Mouse (Mus musculus): ENCODE results near the gene Cfap157. TPM values are rescaled to one million over a fixed set of nuclear protein-coding genes. Genes with fewer than 3 reads are reported as not detected.

The Cfap157 gene
- total RNA-seq (2015) (not detected in 2 replicates), total RNA-seq (2017) (not detected in 2 replicates)

DNA sequence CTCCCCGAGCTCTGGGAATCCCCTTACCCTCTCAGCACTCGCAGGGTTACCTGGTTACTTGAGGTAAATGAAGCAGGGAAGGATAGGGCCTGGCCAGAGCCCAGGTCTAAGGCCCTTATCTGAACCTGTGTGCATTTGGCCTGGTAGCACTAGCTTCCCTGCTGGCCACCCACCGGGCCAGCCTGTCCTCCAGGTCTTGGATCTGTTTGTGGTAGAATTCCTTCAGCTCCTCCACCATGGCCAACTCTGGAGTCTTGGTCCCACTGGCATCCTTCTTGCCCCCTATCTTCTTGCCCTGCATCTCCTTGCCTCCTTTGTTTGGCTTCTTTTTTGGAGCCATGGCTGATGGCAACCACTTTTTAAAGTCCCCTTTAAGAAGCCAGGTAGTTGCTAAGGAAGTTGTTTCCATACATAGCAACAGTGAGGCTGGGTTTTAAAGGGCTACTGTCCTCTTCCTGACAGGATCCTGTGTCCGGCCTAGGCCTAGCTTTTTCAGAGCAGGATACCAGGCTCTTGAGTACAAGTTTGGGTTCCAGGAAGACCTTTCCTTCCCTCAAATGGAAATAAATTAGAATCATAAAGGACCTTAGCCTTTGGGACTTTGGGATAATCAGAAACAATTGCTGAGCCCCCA lies at the start of gene Cfap157:
Gene Cfap157 (minus strand): TSS at position 381 of the 634 bp plus-strand sequence.
- no peak for ATAC-seq (replicated peaks; ENCODE audit: poor library complexity)

DNA sequence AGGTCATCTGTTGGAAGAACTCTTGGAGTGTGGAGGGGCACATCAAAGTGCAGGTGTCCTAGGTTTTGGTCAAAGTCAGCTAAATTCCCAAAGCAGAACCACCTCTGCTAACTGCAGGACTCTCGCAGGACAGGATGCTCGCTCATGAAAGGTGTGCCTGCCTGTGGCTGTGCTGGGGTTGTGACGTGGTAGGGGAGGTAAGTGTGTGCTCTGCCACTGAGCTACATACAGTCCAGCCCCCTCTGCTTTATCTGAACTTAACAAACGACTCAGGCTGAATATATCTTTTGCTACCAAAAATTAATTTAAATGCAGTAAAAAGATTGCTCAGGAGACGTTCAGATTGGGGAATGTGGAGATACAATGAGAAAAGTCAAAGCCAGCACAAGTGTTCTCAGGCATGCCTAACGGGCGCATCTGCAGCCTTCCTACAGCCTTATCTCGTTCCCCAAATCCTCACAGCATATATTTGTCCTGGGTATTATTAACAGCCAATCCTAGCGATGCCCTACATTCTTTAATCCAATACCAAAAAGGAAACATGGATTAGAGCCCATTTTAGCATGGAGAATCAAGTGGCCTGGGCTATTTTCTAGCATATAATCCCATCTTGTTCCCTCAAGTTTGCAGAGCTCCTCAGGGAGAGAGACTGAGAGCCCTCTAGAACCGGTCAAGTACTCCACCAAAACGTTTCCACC lies 44.9 kb upstream of the Cfap157 start:
- peak; percentile 83 for ATAC-seq (replicated peaks; ENCODE audit: poor library complexity)

DNA sequence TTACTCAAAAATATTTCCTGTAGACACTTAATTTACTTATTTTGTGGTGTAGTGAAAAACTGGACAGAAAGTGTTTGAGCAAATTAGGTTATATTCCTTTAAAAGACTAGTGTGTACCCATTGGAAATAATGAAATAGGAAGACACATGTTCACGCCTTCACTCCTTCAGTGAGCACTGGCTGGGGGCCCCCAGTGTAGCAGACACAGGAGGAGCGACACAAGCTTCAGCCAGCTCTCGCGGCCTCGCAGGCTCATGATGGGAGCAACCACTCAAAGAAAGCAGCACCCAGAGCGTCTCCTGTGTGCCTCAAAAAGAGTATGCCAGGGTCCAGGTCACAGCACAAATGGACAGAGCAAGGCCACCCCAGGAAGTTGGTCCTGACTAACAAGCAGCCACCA lies 41.6 kb upstream of the Cfap157 start:
- ATAC-seq (replicated peaks; ENCODE audit: poor library complexity), result no peak

DNA sequence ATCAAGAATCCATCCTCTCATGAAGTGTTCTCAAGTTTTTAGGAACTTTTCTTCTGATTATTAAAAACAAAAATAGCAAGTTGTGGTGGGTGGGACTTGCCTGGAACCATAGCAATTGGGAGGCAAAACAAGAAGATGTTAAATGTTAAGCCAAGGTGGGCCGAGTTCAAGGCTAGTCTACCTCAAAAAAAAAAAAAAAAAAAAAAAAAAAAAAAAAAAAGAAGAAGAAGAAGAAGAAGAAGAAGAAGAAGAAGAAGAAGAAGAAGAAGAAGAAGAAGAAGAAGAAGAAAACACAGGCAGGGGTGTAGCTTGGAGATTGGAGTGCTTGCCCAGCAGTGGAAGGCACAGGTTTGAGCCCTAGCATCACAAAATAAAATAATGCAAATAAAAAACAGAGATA lies 40.5 kb upstream of the Cfap157 start:
- no peak for ATAC-seq (replicated peaks; ENCODE audit: poor library complexity)

DNA sequence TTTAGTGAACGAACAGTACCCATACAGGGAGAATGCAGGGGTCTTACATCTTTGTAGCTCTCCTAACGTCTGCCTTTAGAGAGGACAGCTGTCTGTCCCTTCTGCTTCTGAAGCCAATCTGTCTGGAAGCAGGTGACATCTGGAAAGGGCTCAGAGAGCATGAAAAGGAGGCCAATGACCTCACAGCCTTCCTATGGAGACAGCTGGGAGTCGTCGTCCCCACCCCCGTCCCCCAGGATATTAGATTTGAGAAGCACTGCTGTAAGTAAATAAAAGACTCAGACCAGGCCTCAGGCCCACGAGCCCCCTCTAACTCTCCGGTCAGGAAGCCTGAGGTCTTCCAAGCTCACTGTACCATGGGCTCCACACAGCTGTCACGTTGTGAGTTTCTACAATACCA lies 40.0 kb upstream of the Cfap157 start:
- ATAC-seq (replicated peaks; ENCODE audit: poor library complexity), result no peak

DNA sequence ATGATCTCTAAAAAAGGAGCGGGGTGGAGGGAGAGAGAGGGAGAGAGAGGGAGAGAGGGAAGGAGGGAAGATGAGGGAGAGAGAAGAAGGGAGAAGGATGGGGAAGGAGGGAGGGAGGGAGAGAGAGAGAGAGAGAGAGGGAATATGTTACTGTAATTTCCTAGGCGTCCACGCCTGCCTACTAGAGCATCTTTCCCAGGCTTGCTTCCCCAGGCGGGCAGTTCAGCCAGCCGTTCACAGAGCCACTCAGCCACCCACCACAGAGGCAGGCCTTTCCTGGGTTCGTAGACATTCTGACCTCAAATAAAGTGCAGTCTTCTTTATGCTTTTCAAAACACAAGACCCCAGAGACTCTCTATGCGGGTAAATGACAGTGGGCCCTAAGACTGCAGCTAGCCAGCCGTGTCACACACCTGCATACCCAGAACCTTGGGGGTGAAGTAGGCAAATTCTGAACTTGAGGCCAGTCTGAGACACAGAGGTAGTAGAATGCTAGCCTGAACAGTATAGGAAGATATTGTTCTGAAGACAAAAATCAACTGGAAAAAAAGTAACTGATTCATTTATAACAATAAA lies 39.4 kb upstream of the Cfap157 start:
- ATAC-seq (replicated peaks; ENCODE audit: poor library complexity), result no peak

DNA sequence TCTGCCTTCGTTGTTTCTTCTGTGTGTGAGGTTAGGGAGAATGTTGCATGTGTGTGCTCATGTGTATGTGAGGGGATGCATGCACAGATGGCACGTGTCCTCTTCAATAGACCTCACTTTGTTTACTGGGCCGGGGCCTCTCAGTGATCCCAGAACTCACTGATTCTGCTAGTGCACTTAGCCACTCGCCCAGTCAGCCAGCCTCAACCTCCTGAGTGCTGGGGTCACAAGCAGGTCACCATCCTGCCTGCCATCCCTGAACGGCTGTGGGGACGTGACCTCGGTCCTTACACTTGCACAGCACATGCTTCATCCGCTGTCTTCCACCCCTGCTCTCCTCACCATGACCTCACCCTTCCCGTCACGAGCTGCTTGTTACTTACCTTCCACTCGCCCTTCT lies 38.9 kb upstream of the Cfap157 start:
- ATAC-seq (replicated peaks; ENCODE audit: poor library complexity), result no peak

DNA sequence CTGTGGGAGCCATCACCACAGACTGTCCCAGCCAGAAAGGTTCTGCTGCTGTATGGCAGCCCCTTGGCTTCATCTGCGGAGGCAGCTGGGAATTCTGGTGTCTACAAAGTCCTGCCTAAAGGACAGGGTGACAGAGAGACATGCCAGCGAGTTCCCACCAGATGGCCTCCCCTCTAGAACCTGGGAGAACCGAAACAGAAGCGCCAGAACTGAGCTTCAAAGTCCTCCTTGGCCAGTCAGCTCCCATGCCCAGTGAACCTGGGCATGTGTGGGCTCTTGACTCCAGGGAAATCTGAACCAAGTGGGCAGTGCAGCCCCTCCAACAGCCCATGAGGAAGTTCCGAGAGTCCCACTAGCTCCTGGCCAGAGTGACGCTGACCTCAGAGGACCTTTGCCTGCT lies 38.4 kb upstream of the Cfap157 start:
- ATAC-seq (replicated peaks; ENCODE audit: poor library complexity), result no peak

DNA sequence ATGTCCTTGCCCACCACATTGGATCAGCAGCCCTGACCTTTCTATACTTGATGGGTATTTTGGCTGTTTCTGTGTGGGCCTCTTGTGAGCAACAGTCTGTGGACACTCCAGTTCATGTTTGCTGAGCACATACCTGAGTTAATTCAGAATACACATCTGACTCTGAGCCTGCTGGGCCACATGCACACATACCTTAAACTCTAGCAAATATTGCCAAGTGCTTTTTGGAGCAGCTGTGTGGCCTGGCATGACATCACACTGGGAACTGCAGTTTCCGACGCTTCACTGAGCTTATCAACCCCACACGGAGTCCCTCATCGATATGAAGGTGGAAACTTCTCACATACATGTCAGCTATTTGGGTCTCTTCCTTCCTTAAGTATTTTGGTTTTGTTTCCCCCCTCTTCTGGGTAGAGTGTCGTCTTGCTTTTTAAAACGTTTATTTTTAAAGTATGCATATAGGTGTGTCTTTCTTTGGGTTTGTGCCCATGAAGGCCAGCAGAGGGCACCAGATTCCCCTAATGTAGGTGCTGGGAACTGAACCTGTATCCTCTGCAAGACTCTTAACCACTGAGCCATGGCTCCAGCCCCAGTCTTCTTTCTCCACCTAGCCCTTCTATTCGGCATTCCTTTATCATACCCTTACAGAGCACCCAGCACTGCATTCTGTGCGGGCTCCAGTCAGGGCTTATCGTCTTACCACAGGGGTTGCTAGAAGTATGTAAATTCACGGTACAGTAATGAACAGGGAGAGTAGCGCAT lies 37.0 kb upstream of the Cfap157 start:
- ATAC-seq (replicated peaks; ENCODE audit: poor library complexity), result peak; percentile 89

DNA sequence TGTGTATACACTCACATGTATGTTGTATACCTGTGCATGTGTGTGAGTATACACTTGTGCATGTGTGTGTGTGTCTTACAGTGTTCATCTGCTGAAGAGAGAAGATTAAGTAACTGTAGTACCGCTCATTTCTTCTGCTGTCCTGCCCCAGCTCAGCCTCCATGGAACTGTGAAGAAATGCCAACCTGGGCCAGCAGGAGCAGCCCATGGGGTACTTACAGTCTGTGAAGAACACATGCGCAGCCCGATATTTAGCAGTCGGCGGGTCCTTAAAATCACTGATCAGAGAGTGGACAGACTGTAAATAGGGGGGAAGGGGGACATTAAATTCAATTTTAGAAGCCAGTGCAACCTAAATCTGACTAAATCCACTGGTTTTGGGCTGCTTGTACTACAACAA lies 34.0 kb upstream of the Cfap157 start:
- ATAC-seq (replicated peaks; ENCODE audit: poor library complexity), result no peak

DNA sequence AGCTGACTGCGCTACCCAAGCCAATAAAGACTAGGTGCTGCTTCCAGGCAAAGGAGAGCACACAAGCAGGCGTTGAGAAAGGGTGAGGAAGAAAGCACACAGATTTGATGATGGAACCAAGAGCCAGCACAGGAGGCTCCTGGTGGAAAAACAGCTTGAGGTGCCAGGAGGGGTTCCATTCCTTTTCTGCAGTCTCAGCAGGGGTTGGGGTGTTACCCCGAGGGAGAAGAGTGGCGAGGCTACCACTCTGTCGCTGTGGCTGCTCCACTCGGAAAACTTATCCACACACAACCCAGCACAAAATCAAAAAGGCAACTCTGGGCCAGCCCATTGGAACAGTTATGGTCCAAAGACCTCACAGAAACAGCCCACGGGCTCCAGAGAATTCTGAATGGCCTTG lies 33.4 kb upstream of the Cfap157 start:
- ATAC-seq (replicated peaks; ENCODE audit: poor library complexity), result no peak

DNA sequence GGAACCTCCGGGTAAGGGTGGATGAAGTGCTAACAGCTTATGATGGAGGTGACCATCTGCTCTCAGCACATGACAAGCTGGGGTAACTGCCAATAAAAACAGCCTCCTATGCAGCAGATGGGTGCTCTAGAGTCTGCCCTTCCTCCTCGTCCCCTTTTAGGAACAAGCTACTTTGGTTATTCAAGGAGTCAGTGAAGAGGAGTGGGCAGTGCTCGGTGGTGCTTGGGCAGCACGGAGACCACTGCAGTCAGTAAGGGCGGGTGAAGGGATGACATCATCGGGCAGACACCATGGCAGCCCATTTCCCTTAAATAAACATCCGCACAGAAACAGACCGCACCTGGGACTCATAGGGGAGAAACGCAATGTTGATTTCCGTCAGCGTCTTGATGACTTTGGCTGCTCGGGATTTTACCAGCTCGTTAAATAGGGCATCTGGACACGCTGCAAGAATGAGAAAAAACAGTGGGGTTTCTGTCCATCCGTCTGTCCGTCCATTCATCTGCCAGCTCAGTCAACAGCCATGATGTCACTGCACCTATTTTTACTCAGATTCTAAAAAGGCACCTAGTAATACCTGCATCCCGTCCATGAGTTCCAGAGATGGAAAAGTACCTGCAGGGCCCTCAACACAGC lies 32.8 kb upstream of the Cfap157 start:
- ATAC-seq (replicated peaks; ENCODE audit: poor library complexity), result no peak

DNA sequence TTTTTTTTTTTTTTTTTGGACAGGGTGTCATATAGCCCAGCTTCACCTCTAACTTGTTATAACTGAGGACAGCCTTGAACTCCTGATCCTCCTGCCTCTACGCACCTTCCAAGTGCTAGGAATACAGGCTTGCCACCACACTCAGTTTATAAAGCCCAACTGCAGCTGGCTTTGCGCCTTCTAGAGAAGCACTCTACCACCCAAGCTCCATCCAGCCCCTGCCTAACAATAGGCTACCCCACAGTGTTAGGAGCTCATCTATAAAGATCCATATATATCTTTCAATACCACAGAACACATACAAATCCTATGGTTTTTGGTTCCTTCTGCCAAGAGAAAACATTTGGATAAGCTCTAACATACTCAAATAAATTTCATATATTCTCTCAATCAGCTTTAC lies 32.3 kb upstream of the Cfap157 start:
- no peak for ATAC-seq (replicated peaks; ENCODE audit: poor library complexity)

DNA sequence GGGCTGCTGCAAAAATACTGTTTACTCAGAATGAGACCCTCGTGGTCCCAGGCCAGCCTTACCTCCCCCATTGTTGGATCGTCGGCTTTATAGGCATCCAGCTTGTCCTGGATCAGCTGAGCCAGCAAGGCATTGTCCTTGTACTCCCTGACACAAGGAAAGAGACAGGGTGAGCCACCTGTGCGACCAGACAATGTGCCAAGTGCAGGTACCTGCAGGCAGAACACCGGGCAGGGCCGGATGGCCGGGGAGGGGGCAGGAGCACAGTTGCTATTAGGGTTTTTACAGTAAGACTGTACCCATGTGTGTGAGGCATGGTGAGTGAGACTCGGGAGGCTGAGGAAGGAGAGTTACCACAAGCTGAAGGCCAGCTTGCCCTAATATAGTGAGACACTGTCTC lies 27.7 kb upstream of the Cfap157 start:
- no peak for ATAC-seq (replicated peaks; ENCODE audit: poor library complexity)

DNA sequence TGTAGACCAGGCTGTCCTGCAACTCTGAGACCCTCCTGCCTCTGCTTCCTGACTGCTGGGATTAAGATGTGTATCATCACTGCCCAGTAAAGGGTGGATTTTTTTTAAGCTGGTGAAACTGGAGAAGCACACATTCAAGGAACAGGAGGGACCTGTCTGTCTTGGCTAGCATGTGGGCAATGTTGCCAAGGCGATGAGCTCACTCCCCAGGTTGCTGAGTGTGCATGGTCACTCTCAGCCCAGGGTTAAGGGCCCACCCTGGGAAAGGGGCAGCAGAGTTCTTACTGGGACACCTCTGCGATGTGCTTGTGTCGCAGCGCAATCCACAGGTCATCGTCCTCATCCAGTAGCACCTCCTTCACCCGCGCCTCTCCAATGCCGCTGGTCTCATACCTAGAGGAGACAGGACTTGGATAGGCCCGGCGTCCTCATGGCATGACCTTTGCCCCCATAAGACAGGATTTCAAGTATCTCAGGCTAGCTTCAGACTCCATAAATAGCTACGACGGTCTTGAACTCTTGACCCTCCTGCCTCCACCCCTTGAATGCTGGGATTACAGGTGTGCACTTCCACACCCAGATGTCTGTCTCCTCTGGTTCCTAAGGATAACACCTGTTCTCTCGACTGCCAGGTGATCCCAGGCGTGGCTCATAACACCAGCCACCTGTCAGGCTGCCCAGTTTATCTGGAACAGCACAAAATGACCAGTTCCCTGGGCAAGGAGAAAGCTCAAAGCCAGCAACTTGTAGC lies 24.8 kb upstream of the Cfap157 start:
- ATAC-seq (replicated peaks; ENCODE audit: poor library complexity), result no peak

DNA sequence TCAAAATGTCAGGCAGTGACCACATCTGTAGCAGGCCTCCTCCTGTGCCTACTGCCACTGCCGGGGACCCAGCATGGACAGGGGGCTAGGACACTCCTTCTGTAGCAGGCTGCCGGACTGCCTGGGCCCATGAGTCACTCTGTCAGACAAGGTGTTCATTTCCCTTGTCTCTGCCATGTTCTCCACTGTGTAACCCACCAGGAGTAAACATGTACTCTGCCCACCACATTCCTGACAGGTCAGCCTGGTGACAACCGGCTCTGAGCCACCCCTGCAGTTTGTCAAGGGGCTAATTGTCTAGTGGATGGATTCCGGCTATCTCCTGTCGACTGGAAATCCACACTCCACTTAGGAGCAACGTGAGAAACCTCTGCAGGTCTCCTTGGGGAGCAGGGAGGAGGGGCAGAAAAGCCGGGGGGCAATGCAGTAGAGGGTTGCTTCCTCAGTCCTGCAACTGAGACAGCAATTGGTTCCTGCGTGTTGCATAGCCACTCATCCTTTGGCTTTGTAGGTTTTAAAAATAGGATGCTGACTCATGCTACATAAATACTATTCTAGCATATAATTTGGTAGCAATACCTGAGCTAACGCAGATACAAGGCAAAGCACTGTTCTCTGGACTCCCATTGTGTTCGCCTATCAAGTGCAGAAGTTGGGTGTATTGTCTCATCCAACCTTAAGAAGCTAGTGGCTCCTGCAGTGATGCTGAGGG lies 14.2 kb upstream of the Cfap157 start:
- ATAC-seq (replicated peaks; ENCODE audit: poor library complexity), result no peak

DNA sequence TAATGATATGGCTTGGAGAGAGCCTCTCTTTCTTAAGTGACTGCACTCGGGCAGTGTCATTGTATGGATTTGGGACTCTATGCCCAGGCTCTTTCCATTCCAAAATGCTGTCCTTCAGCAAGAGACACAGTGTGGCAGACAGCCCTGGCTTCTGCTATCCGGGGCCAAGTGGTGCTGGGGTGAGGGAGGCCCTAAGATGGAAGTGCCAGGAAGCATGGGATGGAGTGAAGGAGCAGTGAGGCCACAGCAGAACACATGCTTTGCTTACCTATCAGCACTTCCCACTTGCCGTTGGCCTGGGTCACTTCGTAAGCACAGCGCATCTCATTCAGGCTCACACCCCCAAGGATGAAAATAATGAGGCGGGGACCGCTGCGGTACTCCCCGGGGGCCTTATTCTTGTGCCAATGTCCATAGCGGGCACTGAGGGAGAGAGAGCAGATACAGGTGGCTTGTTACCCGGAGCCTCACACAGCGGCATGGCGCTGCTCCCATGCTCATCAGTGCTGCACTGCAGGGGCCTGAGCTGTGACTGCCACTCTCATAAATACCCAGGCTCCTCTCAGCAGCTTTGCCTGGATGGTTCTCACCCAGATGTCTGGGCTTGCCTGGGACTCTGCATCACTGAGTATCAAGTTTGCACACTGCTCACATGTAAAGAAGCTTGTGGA lies 11.7 kb upstream of the Cfap157 start:
- no peak for ATAC-seq (replicated peaks; ENCODE audit: poor library complexity)

DNA sequence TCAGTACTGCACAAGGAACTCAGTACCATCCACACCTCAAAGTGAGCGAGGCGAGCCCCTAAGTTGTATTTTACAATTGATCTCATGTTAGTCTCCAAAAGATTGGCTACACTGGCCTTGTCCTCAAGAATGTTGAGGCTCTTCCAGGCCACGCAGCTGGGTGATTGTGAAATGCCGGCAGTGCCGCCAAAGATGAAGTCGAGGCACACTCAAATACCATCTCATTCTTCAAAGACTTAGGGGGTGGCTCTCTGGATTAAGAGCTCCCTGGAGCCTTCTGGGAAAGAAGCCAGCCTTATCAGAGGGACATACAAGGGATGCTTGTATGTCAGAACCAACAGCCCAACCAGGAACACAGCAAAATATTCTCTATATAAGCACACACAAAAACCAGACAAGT lies 7.1 kb upstream of the Cfap157 start:
- no peak for ATAC-seq (replicated peaks; ENCODE audit: poor library complexity)

DNA sequence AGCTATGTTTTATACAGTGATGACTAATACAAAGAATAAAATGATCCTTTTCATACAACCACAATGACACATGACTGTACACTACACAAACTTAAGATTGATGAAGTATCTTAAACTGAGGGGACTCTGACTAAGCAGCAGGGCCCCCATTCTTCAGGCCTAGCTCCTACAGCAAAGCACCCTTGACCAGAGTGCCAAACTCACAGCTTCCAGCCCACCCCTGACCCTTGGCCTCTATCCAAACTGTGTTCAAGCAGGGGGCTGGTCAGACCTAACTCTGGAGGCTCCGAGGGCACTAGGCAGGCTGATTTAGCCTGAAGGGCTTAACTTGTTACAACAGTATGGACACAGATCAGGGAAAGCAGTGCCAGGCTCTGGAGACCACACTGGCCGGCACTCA lies 4.4 kb upstream of the Cfap157 start:
- ATAC-seq (replicated peaks; ENCODE audit: poor library complexity), result no peak

Data from megakaryocyte progenitor cell, adult 5-6 weeks (primary cell).